Mouse (Mus musculus): ENCODE results near the gene Gm20388.
A peak's percentile ranks its signal among the peaks of the same experiment; 100 is the strongest.

The Gm20388 gene

DNA sequence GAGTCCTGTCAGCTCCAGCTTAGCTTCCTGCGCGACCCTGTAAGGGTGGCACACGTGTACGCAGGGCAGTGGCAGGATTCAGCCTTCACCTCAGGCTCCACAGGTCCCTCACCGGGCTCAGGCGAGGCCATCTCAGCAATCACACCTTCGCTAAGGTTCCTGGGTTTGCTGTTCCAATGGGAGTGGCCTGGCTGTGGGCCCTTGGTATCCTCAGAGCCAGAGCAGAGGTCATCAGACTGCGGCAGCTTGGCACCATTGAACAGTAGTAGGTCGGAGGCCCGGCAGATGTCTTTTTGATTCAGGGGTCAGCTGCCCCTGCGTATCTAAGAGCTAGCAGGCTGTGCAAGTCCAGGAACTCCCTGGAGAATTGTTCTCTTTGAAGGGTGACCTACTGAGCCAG is 482.4 kb downstream of the Gm20388 start:
- DNase-seq (ENCODE audit: low spot score in 2 of 2): no peak

DNA sequence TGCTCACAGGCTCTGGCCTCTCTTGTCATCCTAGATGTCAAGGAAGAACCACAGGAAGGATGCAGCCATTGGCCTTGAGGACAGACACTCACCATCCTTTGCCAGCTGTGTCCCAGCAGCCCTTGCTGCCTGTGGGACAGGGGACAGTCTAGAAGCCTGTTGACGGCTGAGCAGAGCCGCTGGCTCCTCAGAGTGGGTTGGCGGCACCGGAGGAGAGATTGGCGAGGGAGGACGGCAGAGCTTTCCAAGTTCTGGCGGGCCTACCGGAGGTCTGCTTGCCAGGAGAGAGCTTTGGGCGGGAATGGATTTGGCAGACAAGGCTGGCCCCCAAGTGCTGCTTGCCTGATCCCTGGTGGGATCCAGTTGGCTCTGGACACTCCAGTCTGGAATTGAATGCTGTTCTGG is 483.2 kb downstream of the Gm20388 start:
- DNase-seq (ENCODE audit: low spot score in 2 of 2): peak; percentile 42 to 44

DNA sequence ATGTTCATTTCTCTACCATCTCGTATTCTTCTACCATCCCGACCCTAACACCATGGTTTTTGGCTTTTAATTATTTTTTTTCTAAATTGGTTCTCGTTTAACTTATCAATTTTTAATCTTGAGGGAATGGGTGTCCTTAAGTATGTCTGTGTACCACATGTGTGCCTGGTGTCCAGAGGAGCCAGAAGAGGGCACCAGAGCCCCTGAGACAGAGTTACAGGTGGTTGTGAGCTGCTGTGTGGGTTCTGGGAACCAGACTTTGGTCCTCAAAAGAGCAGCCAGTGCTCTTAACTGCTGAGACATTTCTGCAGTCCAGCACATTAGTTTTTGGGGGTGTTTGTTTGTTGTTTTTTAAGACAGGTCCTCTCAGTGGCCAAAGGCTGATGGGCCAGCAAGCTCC is 485.3 kb downstream of the Gm20388 start:
- DNase-seq (ENCODE audit: low spot score in 2 of 2): no peak

DNA sequence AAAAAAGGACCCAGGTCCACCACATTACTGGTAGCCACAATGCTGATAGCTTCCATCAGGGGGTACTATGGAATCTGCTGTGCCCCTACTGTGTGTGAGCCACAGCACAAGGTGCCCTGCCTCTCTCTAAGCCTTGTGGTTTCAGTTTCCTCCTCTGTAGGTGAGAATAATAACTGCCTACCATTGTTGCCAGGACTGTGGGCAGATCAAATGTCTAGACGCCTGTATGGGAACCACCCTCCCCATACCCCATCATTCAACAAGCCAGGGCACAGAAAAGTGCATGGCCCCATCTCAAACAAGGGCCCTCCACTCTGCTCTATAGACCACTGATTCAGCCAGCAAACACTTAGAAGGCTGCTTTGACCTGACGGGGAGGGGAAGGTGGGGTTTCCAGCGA is 486.1 kb downstream of the Gm20388 start:
- DNase-seq (ENCODE audit: low spot score in 2 of 2): no peak

DNA sequence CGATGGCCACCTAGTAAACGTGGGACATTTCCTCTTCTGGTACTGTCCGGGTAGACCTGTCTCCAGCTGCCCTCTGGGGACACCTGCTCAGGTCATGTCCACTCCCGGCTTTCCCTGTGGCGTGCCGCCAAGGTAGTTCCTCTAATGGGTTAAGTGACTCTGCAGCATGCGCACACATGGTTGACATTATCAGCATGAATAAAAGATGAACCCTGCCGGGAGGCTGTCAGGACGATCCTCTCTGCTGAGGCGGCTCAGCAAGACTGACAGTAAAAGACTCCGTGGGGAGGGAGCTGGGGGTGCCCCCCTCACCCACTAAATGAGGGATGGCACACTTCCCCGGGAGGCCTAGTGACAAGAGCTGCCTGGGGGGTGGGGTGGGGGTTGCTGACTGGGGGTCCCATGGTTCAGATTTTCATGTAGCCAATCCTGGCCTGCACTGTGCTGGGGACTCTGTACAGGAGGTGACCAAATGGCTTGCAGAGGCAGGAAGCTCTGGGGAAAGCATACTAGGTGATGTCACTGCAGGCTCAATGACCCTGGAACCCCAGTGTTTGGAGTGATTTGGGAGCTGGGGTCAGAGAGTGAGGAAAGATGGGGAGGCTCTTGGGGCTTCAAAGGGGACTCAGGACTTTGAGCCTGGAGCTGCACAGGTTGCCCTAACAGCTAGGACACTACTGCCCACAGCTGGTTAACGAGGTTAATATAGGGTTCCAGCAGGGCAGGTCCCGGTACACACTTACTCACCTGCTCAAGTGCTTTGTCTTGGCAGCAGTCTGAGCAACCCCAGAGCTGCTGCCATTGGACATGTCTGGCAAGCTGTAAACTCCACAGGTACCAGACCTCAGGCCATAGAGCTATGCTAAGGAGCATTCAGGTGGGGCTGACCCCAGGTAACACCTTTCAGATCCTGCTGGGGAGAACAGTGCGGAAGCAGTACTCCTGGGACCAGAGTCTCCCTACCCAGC is 487.1 kb downstream of the Gm20388 start:
- no peak for DNase-seq (ENCODE audit: low spot score in 2 of 2)

DNA sequence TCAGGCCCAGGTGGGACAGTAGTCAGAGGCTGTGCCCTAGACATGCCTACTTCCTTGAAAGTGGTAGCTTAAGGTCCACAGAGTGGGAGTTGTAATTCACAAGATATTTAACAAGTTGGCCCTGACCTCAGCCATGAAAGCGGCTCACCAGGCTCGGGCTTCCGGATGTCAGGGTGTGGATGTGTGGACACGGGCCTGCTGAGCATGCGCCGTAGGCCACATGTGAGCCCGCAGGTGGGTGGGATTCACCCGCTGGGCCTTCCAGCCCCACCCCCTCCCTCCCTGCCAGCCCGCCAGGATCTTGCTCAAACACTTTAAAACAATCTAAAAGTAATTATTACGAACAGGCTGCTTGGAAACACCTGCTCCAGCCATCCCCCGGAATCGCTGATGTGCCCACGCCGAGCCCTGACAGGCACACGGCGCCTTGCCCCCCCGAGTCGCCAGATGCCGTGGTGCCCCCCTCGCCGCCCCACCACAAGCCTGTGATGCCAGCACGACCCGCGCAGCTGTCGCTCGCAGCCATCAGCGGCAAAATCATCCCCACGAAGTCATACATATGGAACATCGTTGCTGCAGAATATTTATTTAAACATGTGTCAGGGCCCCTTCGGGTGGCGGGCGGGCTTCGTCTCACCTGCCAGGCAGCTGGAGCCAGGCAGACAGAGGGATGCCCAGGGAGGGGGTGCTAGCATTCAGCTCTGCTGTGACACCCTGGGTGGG is 488.7 kb downstream of the Gm20388 start:
- no peak for DNase-seq (ENCODE audit: low spot score in 2 of 2)

DNA sequence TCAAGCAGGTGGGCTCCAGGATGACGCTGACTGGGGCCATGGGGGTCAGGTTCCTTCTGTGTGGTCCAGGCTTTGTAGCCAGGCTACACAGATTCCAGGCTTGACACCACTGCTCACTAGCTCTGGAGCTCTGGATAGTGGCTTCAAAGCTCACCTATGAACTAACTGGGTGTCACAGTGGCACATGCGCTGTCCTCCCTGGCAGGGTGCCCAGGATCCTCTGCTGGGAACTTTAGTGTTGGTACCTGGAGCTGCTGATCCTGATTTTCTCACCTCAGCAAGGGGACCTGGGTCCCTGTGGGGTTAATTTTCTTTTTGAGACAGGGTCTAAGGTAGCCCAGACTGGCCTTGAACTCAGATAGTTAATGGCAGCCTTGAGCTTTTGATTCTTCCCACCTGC is 490.6 kb downstream of the Gm20388 start:
- no peak for DNase-seq (ENCODE audit: low spot score in 2 of 2)

DNA sequence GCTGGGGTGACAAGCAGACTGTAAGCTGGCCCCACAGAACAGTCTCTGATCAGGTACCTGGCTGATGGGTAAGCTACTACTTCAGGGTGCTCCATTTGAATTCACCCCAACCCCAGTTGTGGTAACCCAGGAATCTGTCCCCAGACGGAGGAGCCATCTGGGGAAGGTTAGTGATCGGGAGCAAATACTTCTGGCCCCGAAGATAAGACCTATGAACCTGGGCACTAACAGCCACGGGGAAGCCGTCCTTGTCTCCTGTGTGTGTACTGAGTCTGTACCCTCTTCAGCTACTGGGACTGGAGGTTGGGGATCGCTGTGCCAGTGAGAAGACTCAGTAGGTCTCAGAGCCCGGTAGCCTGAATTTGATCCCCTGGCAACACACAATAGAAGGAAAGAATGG is 491.1 kb downstream of the Gm20388 start:
- no peak for DNase-seq (ENCODE audit: low spot score in 2 of 2)

DNA sequence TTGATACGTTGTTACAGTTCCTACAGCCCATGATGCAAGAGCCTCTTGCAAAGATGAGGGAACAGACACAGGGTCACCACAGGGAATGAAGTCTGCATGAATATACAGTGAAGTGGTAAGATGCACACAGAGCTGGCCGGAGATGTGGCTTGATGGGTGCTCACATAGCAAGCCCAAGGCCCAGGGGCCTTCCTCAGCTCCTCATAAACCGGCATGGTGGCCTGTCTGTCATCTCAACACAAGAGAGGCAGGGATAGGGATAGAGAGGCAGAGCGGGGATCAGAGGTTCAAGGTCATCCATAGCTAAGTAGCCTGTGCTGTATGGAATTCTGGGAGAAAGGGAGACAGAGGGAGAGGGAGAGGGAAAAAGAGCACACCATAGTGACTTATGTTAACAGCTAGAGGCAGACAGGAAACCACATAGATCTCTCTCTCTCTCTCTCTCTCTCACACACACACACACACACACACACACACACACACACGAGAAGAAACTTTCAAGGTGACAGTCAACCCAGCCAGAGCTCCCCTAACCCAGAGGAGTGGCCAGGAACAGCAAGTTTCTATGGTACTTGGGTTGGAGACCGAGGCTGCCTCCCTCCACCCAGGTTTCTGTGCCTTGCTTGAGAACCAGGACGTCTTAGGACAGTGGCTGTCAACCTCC is 493.1 kb downstream of the Gm20388 start:
- no peak for DNase-seq (ENCODE audit: low spot score in 2 of 2)

DNA sequence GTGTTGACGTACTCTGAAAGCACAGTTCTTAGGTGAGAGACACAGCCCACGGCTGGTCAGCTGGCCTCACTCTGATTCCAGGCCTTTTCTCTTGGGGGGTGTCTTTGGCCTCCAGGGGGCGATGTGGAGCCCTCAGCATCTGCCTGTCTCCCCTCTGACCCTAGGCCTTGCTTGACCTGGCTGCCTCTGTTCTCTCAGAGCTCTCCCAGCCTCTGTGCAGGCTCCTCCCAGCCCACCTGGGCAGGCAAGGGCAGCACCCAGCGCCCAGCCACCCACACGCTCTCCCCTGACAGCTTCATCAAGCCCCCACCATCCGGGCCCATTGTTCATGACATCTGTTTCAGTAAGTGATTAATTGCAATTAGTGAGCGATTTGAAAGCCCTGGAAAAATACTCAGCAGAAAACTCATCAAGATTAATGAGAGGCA is 494.0 kb downstream of the Gm20388 start:
- DNase-seq (ENCODE audit: low spot score in 2 of 2): no peak

DNA sequence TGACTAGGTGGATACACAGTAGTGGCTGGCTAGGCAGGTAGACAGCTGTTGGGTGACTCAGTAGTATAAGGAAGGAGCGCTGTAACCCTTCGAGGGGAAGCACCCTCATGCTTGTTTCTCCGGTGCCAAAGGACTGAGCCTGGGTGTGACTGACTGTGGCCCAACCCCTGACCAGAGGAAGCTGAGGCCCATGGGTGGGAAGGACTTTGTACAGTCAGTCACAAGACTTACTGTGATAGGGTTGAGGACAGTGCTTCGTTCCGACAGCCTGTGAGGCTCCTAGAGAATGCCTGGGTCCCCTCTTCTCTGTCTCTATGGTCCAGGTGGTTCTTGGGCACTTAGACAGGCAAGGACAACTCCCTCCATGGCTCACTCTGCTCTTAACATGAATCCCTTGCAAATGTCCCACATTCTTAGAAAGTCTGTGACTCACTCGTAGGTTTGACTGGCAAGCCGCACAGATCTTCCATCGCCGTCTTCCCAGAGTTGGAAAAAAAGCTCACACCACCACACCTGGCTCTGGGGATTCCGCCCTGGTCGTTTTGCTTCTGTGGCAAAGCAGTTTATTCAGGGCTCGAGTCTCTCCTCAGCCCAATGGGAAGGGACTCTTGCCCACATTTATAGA is 495.5 kb downstream of the Gm20388 start:
- DNase-seq (ENCODE audit: low spot score in 2 of 2): no peak

DNA sequence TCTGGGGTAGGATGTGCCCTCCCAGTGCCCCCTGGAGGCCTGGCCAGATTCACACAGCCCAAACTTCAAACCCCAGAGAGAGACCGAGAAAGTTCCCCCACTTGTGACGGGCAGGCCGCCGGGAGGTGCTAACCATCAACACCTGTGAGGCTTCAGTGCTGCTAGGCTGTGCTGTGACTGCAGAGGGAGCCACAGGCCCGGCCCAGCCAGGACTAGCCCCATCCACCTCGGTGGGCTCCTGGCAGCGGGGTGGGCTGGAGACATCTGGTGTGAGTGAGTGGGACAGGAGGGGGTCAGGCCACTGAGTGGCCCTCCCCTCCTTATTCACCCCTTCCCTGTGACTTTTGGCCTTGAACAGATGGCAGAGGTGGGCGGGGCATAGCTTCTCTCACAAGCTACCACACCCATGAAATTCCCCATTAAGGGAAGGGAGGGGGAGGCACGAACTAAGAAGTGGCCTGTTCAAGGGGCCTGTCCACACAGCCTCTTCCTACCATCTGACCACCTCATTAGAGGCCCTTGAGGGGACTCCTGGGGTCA is 497.1 kb downstream of the Gm20388 start:
- DNase-seq (ENCODE audit: low spot score in 2 of 2): no peak

DNA sequence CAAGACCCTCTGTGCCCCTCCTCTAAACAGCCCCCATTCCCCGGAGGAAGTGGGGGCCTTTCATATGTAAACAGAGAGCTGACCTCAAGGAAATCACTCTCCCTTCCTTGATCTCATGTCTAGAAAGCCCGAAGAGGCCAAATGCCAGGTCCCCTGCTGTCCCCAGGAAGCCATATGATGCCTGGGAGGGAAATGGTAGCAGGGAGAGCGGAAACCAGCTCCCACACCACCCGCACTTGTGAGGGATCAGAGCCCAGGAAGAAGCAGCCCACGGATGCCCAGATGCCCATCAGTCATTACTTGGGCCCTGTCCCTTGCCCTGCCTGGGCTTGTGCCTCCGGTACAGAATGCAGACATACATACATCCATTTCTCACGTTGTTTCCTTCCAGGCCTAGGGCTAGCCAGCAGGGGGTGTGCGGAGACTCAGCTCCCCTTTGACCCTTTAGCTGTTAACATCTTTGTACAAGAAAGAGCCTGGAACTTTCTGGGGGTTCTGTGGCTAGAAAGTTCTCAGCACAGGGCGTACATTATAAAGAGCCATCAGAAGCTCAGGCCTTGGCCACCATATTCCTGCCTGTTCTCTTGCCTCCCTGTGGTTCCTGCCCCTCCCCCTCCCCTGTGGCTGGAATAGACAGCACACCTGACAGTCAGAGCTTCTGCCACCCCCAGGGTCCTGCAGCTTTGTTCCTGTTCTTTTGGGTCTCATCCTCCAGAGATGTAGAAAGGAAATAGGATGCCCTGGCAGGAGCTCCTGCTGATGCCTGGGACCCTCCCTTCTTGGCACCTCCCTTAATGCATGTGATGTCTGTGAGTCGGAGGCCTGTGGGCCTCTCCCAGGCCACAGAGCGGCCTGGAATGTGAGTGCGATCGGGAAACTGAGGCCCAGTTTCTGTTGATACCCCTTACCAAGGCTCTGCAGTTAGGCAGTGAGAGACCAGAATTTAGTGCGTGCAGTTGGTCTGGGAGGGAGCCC is 497.9 kb downstream of the Gm20388 start:
- no peak for DNase-seq (ENCODE audit: low spot score in 2 of 2)

DNA sequence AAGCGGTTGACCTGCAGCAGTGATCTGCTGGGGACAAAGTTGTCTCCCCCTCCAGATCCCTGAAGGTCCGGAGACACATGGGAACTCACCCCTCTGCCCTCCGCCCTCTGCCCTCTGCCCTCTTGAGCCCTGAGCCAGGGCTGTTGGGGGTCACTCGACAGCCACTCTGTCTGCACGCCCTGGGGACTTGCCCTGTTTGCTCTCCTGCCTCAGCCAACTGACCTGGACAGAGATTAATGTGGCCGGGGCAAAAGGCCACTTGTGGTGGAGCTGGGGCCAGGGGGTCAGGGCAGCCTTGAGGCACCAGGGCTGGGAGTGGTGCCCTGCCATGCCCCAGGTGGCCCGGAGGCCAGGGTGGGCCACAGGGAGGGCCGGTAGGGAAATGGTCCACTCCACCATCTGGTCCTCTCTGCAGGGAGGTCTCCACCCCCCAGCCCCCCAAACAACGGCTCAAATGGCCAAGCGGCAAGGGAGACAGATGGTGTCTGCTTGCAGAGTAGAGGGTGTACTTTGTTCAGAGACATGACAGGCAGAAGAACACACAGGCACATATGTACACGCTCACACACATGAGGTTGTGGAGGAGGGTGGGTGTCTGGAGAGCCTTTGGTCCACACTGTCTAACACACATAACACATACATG is 498.9 kb downstream of the Gm20388 start:
- DNase-seq (ENCODE audit: low spot score in 2 of 2): no peak

DNA sequence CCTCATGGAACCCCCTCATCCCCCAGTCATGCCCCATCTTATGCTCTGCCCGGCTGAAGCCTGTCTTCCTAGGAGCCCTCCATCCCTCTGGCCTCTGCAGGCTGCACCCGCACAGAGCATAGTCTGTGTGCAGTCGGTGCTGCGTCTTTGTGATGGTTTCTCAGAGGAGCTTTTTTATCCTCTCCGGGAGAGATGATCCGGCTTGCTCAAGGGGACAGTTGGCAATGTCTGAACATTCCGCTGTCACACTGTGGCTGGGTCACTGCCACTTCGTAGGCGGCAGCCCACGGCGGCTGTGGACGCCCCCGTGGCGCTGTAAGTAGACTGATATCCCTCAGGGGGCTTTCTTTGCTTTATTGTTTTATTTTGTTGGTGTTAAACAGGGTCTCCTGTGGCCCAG is 500.4 kb downstream of the Gm20388 start:
- DNase-seq (ENCODE audit: low spot score in 2 of 2): no peak

DNA sequence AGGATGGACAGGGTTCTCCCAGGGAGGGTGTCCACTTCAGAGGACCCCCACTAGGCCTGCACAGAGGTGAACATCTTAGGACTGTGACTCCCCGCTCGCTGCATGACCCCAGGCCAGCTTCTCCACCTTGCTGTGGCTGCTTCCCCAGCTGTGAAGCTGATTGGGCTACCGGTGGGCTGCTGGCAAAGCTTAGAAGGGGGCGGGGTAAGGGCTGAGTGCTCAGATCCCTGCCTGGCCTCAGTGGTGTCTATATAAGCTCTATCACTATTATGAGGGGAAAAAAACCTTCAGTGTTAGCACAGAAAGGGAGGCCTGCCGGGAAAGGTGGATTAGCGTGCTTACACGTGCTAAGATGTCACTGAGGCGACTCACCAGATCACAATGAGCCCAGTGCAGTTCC is 501.2 kb downstream of the Gm20388 start:
- no peak for DNase-seq (ENCODE audit: low spot score in 2 of 2)

DNA sequence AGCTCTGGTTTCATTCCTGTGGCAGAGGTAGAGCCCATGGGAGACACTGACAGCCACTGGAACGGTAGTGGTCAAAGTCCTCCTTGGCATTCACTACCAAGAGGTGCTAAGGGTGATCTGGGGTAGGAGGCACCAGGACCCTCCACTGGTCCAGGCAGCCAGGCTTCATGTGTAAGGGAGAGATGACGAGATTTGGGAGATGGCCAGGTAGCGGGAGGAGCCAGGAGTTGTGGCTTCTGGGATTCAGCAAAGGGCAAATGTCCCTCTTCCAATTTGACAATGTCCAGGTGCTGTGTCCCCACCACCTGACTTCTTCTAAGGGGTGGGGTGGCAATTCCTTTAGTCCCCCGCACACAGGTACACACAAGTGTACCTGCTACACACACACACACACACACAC is 501.7 kb downstream of the Gm20388 start:
- DNase-seq (ENCODE audit: low spot score in 2 of 2): no peak

DNA sequence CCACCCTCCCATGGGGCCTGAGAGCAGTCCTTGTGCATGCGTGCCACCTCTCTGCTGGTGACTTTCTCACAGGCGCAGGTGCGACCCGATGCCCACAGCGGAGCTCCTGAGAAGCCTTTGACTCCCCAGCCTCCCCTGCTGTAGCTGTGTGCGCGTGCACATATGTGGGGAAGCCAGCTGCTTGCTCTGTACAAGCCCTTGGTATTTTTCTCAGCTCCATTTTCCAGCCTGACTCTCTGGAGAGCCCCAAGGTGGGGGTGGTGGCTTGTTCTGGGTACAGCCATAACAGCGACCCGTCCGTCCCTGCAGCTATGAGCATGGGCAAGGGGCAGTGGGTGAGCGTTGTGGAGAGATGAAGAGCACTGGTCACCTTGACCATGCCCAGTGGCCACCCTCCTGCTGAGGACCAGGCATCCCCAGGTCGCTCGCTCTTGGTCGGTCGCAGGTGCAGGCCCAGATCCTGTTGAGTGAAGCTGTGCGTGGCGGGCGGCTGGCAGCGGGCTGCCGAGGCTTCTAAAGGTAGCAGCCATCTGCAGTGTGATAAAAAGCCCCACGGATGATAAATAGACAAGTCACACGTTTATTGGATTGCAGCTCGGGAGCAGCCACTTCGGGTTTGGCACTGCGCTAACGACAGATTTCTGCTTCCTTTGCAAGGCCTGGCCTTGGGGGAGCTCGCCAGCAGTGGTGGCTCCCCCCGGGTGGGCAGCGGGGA is 502.4 kb downstream of the Gm20388 start:
- DNase-seq (ENCODE audit: low spot score in 2 of 2): peak; percentile 70

DNA sequence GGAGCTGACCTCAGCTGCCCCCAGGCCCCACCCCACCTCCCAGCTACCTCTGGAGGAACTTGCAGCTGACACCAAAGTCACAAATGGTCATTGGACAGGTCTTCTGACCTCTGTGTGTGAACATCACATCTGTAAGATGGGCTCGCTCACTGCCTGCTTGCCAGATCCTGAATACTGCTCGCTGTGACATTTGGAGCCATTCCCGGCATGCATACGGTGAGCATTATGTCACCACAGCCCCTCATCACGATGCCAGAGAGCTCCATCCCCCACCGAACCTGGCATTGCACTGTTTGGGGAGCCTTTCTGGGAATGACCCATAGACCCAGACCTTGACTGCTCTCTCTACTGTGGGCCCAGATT is 503.0 kb downstream of the Gm20388 start:
- no peak for DNase-seq (ENCODE audit: low spot score in 2 of 2)

Data from right cerebral cortex, postnatal 36 days (tissue).